Mouse (Mus musculus): ENCODE results near the gene Tas2r120.
"Not testable (repeated sequence)": the region's sequence is repeated elsewhere in the genome, so short reads cannot be mapped to it uniquely, and the experiment has no call there.

Gene Tas2r120

DNA sequence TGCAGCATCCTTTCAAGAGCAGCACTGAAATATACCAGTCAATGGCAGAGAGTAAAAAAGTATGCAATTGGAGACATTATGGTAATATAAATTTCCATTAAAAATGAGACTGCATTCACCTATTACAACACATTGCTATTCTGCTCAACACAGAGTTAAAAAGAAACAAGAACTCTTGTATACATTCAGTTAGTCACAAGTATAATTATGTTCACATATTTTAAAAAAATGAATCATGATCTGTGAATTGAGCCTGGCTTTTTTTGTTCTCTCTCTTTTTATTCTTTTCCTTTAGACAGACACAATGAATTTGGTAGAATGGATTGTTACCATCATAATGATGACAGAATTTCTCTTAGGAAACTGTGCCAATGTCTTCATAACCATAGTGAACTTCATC, at the start of gene Tas2r120:
Gene Tas2r120 (plus strand): TSS at position 301 of the 400 bp plus-strand sequence.
- no peak for DNase-seq (ENCODE audit: low read depth)

DNA sequence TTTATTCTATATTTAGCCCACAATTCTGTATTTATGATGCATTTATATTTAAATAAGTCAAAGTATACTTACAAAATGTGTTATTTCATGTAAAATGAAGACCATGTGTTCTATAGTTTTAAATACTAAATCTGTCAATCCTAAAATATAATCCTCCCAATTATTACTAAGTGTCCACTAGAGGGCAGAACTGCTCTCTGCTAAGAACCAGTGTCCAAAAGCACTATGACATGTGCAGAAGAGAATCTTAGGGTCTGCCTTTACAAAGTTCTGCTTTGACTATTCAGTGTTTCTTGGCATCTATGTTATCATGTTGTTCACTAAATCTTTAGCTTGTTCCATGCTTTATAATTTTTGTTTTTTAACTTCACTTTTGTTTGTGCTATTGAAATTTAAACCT, 7.4 kb upstream of the Tas2r120 start:
- DNase-seq (ENCODE audit: low read depth), result no peak

DNA sequence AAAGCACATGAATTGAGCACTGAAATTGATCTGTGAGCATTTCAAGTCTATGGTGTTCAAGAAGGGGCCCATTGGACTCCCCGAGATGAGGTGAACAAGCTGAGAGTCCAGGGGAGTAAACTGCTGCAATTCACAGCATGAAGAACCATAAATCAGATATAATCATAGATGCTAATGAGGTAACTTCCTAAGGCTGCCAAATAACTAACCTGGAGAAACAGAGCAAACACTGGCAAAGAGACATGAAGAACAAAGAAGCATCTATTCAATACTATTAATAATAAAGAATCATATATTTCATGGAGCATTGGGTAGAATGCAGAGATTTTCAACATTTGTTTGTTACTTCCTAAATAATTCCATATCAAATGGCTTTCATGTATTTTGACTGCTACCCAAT, 5.3 kb upstream of the Tas2r120 start, which contains the start of gene A630073D07Rik:
Gene A630073D07Rik (minus strand): TSS at position 101 of the 400 bp plus-strand sequence.
- DNase-seq (ENCODE audit: low read depth), result no peak

GRCm38 (mm10) chr6:132691596-132691995, 34.8 kb downstream of the Tas2r120 start:
- not testable (repeated sequence) for DNase-seq (ENCODE audit: low read depth)

GRCm38 (mm10) chr6:132700907-132701306, 44.2 kb downstream of the Tas2r120 start, which contains the start of gene Tas2r121:
Gene Tas2r121 (minus strand): TSS chr6:132701007.
- DNase-seq (ENCODE audit: low read depth), result no peak
